Mouse (Mus musculus) midbrain, embryonic 14.5 days (tissue): Measurements from ENCODE around the gene Rab39. TPM values are rescaled to one million over a fixed set of nuclear protein-coding genes. Genes with fewer than 3 reads are reported as not detected.
A peak's percentile ranks its signal among the peaks of the same experiment; 100 is the strongest.

Experiments used
- ATAC-seq: fragments of 200-750 bp; cut with Nextera tagmentation; 2 replicates; pipeline ENCODE4 v1.8.0; 2017; ENCODE audit warnings: moderate number of reproducible peaks, moderate library complexity; ENCODE audit not compliant: low FRiP score, low TSS enrichment
- DNase-seq: peaks from one replicate; pipeline ENCODE4 v3.0.0-alpha.2; 2015
- H3K27ac ChIP-seq: fragments of 300-500 bp; sonication (generic); replicated peaks from 2 replicates; pipeline ENCODE4 v1.5.1; 2014; ENCODE audit warnings: mild to moderate bottlenecking, low read depth, low read length, moderate library complexity
- H3K27me3 ChIP-seq: fragments of 300-500 bp; sonication (generic); 2 replicates; pipeline ENCODE4 v1.6.1; 2014; ENCODE audit warnings: low read length, control low read depth, mixed read lengths; ENCODE audit not compliant: control insufficient read depth, insufficient read depth
- H3K36me3 ChIP-seq: fragments of 300-500 bp; sonication (generic); 2 replicates; pipeline ENCODE4 v1.6.1; 2014; ENCODE audit warnings: low read length, control low read depth; ENCODE audit not compliant: control insufficient read depth, insufficient read depth
- H3K4me1 ChIP-seq: fragments of 300-500 bp; sonication (generic); 2 replicates; pipeline ENCODE4 v1.6.1; 2014; ENCODE audit warnings: mild to moderate bottlenecking, antibody characterized with exemption, low read length, control low read depth; ENCODE audit not compliant: control insufficient read depth, insufficient read depth
- H3K4me2 ChIP-seq: fragments of 300-500 bp; sonication (generic); 2 replicates; pipeline ENCODE4 v1.6.1; 2014; ENCODE audit warnings: mild to moderate bottlenecking, low read length, moderate library complexity
- H3K4me3 ChIP-seq: fragments of 300-500 bp; sonication (generic); replicated peaks from 2 replicates; pipeline ENCODE4 v1.5.1; 2014; ENCODE audit warnings: low read depth, low read length
- H3K9ac ChIP-seq: fragments of 300-500 bp; sonication (generic); replicated peaks from 2 replicates; pipeline ENCODE4 v1.6.1; 2014; ENCODE audit warnings: mild to moderate bottlenecking, low read length, moderate library complexity
- H3K9me3 ChIP-seq: fragments of 300-500 bp; sonication (generic); 2 replicates; pipeline ENCODE4 v1.6.1; 2016; ENCODE audit warnings: low read length, control low read depth, mixed read lengths; ENCODE audit not compliant: control insufficient read depth
- WGBS: fragments of 180-500 bp; shearing (Covaris S2); extraction: QIAGEN DNeasy Blood & Tissue Kit; methylation state at CpG from one replicate; pipeline ENCODE4 v1.1.7; 2014; 5-methylcytosine and 5-hydroxymethylcytosine counted together
- polyA plus RNA-seq: library from polyadenylated mRNA; unstranded; fragments of >200 nt; fragmentation: Nextera tagmentation; extraction: Ambion mirVana; gene quantifications from 2 replicates; pipeline ENCODE4 v1.2.1, GENCODE M21; 2014

Gene Rab39
- polyA plus RNA-seq, 1 experiment from 2014 or later, result 3.0 TPM

DNA sequence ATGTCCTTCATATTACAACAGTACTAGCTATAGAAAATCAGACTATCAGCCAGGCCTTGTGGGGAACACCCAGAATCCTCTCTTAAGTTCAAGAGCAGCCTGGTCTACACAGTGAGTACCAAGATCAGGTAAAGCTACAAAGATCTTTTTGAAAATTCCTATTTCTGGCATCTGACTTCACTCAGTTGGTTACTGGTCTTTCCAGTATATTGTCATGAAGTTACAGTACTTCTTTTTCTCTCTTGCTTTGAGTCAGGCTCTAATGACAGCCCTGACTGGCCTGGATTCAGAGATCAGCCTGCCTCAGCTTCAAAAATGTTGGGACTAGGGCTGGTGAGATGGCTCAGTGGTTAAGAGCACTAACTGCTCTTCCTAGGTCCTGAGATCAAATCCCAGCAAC, 40.6 kb downstream of the Rab39 start:
- Histone ChIP-seq H3K27me3 (no peaks in the 10 kb centered on the region), H3K9ac (no peak overlapping the region), H3K36me3 (no peaks in the 10 kb centered on the region), H3K4me3 (peak overlapping the region; percentile 98; the same call in 1 of the 2 replicates), H3K4me1 (peaks cover 17% of the 10 kb centered on the region), H3K27ac (no peak overlapping the region), H3K4me2 (peak overlapping the region; percentile 89), H3K9me3 (no peaks in the 10 kb centered on the region)
- no peak for ATAC-seq
- DNase-seq, result no peak

DNA sequence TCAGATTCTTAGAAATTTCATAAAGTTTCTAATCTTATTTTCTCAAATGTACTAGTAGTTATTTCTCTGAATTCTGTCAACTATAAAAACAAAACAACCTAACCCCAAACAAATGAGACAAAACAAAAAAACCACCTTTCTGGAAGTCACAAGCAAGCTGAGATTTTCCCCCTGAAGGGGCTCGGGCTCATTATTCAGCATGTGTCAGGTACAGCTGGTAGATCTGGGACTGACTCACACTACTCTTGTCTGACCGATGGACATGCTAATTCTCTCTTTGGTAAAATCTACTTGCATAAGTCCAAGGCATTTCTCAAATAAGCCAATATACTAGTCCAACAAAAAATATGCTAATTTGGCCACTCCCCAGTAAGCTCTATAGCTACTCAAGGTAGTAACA, 41.2 kb downstream of the Rab39 start:
- Histone ChIP-seq H3K9me3 (no peaks in the 10 kb centered on the region), H3K4me2 (peak overlapping the region; percentile 89), H3K27me3 (no peaks in the 10 kb centered on the region), H3K4me1 (peaks cover 17% of the 10 kb centered on the region), H3K4me3 (no peak overlapping the region), H3K9ac (no peak overlapping the region; the same call in 1 of the 2 replicates), H3K27ac (no peak overlapping the region), H3K36me3 (no peaks in the 10 kb centered on the region)
- ATAC-seq (no peak), DNase-seq (no peak)
- WGBS, result 72% methylated on average over 2 of the region's 2 CpGs

DNA sequence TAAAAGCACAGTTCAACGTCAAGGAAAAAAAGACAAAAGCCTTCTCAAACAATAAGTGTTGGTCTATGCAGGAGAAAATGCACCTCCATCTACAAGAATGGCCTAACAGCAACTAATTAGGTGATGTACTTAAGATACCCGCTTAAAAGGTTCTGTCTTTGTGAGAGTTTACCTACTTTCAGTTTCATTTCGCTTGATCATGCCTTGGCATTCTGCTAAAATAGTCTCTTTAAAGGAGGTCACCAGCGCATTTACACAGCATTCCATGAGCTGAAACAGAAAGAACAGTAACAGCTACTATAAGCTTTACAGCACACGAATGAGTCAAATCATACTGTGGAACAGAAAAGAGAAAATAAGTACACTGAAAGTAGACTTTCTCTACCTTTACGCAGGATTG, 71.2 kb downstream of the Rab39 start:
- Histone ChIP-seq H3K27me3 (no peaks in the 10 kb centered on the region), H3K27ac (no peak overlapping the region), H3K36me3 (peaks cover 78% of the 10 kb centered on the region), H3K9ac (no peak overlapping the region), H3K4me2 (no peak overlapping the region), H3K4me3 (no peak overlapping the region), H3K4me1 (no peaks in the 10 kb centered on the region), H3K9me3 (no peaks in the 10 kb centered on the region)
- WGBS, result 96% methylated on average over 6 of the region's 6 CpGs
- DNase-seq (no peak), ATAC-seq (no peak)

Other genes with a start within 250 kb of the Rab39 start
- 11.2 and 13.0 TPM in 2 replicates for gene Atm, start 169.5 kb downstream of the Rab39 start, polyA plus RNA-seq
- gene Npat, start 169.2 kb downstream of the Rab39 start, polyA plus RNA-seq, result 10.3 and 16.1 TPM in 2 replicates
- gene Acat1, start 95.8 kb downstream of the Rab39 start, polyA plus RNA-seq, result 157 and 160 TPM in 2 replicates
- gene Cul5, start 36.2 kb downstream of the Rab39 start, polyA plus RNA-seq, result 64.1 and 69.3 TPM in 2 replicates
- gene Slc35f2, start 65.3 kb upstream of the Rab39 start, polyA plus RNA-seq, result 7.1 and 7.3 TPM in 2 replicates
- not detected in 2 replicates for gene Sln, start 143.9 kb upstream of the Rab39 start, polyA plus RNA-seq